Comparison of ENCODE assay signal across 17 mouse cellular contexts in genomic region chr2:160746637-160747036, GRCm38 (mm10). TPM values are rescaled to one million over a fixed set of nuclear protein-coding genes. Genes with fewer than 3 reads are reported as not detected.
DNase-seq lines count a peak whose midpoint lies in the region; ATAC-seq and TF ChIP-seq lines count a peak whose summit lies in the region.
"Had no signal": no experiment of that assay in that cellular context is flagged by ENCODE, and none has a peak within 500 bp of the region (broad histone marks: within the 10 kb centered on the region; RNA-seq: fewer than 3 reads in every experiment).

No protein-coding gene starts in this region.

- H3K4me3 ChIP-seq in heart, embryonic 15.5 days, result no peak overlapping the region
- no peak overlapping the region for H3K4me3 ChIP-seq in thymus, adult 2 months (ENCODE audit: control insufficient read depth, insufficient read depth, low read length)
- H3K4me3 ChIP-seq in embryonic facial prominence, embryonic 14.5 days (ENCODE audit: low read depth, low read length), result no peak overlapping the region
- no peak overlapping the region for H3K4me3 ChIP-seq in stomach, embryonic 15.5 days (replicated peaks)
- H3K4me3 ChIP-seq: hindbrain, embryonic 12.5 days had no signal

- no peak overlapping the region for H3K9ac ChIP-seq in heart, embryonic 15.5 days
- no peak overlapping the region for H3K9ac ChIP-seq in embryonic facial prominence, embryonic 14.5 days (ENCODE audit: low read depth, low read length)
- no peak overlapping the region for H3K9ac ChIP-seq in stomach, embryonic 15.5 days
- H3K9ac ChIP-seq: hindbrain, embryonic 12.5 days; lung, embryonic 14.5 days had no signal

- 87% methylated on average over 5 of the region's 5 CpGs for WGBS in heart, embryonic 15.5 days
- WGBS in thymus, adult 2 months, result 40% methylated on average over 5 of the region's 5 CpGs
- whole genome bisulfite sequencing in embryonic facial prominence, embryonic 14.5 days, result 93% methylated on average over 5 of the region's 5 CpGs
- WGBS in stomach, embryonic 15.5 days, result 96% methylated on average over 5 of the region's 5 CpGs

- TF ChIP-seq POLR2A in thymus, adult 2 months (IDR thresholded peaks at IDR 0.05; ENCODE audit: control insufficient read depth, extremely low read depth, insufficient read depth, low read length, poor library complexity), result no peak

- peaks cover 39% of the 10 kb centered on the region for H3K36me3 ChIP-seq in heart, embryonic 15.5 days
- peaks cover 42% of the 10 kb centered on the region for H3K36me3 ChIP-seq in thymus, adult 2 months (ENCODE audit: control insufficient read depth, insufficient read depth, low read length)
- H3K36me3 ChIP-seq in embryonic facial prominence, embryonic 14.5 days (ENCODE audit: control insufficient read depth, insufficient read depth, low read length), result peaks cover 67% of the 10 kb centered on the region
- H3K36me3 ChIP-seq in stomach, embryonic 15.5 days, result peaks cover 36% of the 10 kb centered on the region

- 0 out of 2 replicates have a peak overlapping the region, but pooled peaks have one; percentile 74 for H3K27ac ChIP-seq in heart, embryonic 15.5 days
- peak overlapping the region; percentile 24; the same call in 1 of the 2 replicates for H3K27ac ChIP-seq in thymus, adult 2 months (ENCODE audit: control insufficient read depth, insufficient read depth, low read length)
- peak overlapping the region; percentile 30; the same call in 1 of the 2 replicates for H3K27ac ChIP-seq in embryonic facial prominence, embryonic 14.5 days (replicated peaks; ENCODE audit: low read depth, low read length)
- H3K27ac ChIP-seq in stomach, embryonic 15.5 days, result peak overlapping the region; percentile 16; the same call in 1 of the 2 replicates
- H3K27ac ChIP-seq: hindbrain, embryonic 12.5 days had no signal

- ATAC-seq in heart, embryonic 15.5 days (replicated peaks; ENCODE audit: insufficient number of reproducible peaks, insufficient read depth, low FRiP score, low read depth), result no peak
- ATAC-seq in embryonic facial prominence, embryonic 14.5 days (ENCODE audit: low read depth), result no peak
- ATAC-seq in stomach, embryonic 15.5 days (ENCODE audit: insufficient read depth, low FRiP score, low read depth), result no peak
- no peak for ATAC-seq in erythroid progenitor cell, adult 5-6 weeks (replicated peaks; ENCODE audit: low FRiP score, poor library complexity, severe bottlenecking)
- ATAC-seq: forebrain, embryonic 14.5 days; intestine, postnatal 0 days had no signal

- no peak for DNase-seq in heart, postnatal 4 days
- DNase-seq in thymus, adult 2 months, result no peak
- no peak for DNase-seq in thymus, postnatal 10 days (ENCODE audit: low spot score in 2 of 2)
- DNase-seq in embryonic facial prominence, embryonic 14.5 days (ENCODE audit: low spot score), result no peak
- no peak for DNase-seq in frontal cortex, postnatal 14 days (ENCODE audit: low spot score in 2 of 2)
- DNase-seq: cerebellum, postnatal 10 days; kidney, postnatal 25 days; lung, embryonic 14.5 days; midbrain, embryonic 14.5 days; right cerebral cortex, adult 18-20 months had no signal

- no peaks in the 10 kb centered on the region for H3K9me3 ChIP-seq in heart, embryonic 15.5 days (replicated peaks)
- H3K9me3 ChIP-seq in embryonic facial prominence, embryonic 14.5 days (ENCODE audit: control insufficient read depth, low read length), result no peaks in the 10 kb centered on the region
- H3K9me3 ChIP-seq in stomach, embryonic 15.5 days, result no peaks in the 10 kb centered on the region
- H3K9me3 ChIP-seq: hindbrain, embryonic 12.5 days had no signal

- H3K4me1 ChIP-seq in heart, embryonic 15.5 days (replicated peaks), result peaks cover 49% of the 10 kb centered on the region
- H3K4me1 ChIP-seq in thymus, adult 2 months (replicated peaks; ENCODE audit: control insufficient read depth, insufficient read depth, low read length), result peaks cover 49% of the 10 kb centered on the region
- peaks cover 8% of the 10 kb centered on the region; the same call in 1 of the 2 replicates for H3K4me1 ChIP-seq in embryonic facial prominence, embryonic 14.5 days (ENCODE audit: control insufficient read depth, insufficient read depth, low read length)
- H3K4me1 ChIP-seq in stomach, embryonic 15.5 days, result peaks cover 14% of the 10 kb centered on the region; the same call in 1 of the 2 replicates

- TF ChIP-seq CTCF in thymus, adult 2 months (IDR thresholded peaks at IDR 0.05; ENCODE audit: borderline replicate concordance, control insufficient read depth, extremely low read depth, insufficient read depth, low read length, poor library complexity), result no peak

- no peak overlapping the region for H3K4me2 ChIP-seq in heart, embryonic 15.5 days
- no peak overlapping the region for H3K4me2 ChIP-seq in embryonic facial prominence, embryonic 14.5 days (ENCODE audit: low read depth, low read length)
- no peak overlapping the region for H3K4me2 ChIP-seq in stomach, embryonic 15.5 days
- H3K4me2 ChIP-seq: hindbrain, embryonic 12.5 days; liver, embryonic 11.5 days; lung, embryonic 14.5 days had no signal

- no peaks in the 10 kb centered on the region for H3K27me3 ChIP-seq in heart, embryonic 15.5 days
- no peaks in the 10 kb centered on the region for H3K27me3 ChIP-seq in thymus, adult 2 months (ENCODE audit: control insufficient read depth, insufficient read depth, low read length)
- no peaks in the 10 kb centered on the region for H3K27me3 ChIP-seq in embryonic facial prominence, embryonic 14.5 days (replicated peaks; ENCODE audit: control insufficient read depth, insufficient read depth, low read length)
- H3K27me3 ChIP-seq in stomach, embryonic 15.5 days (replicated peaks), result no peaks in the 10 kb centered on the region
- H3K27me3 ChIP-seq: hindbrain, embryonic 12.5 days had no signal

RNA-seq across cellular contexts. Expression of gene Plcg1, which starts 15.5 kb away (rescaled TPM):
- 25.3 and 32.7 TPM in 2 replicates for polyA plus RNA-seq in heart, embryonic 15.5 days (2015; fragmentation: Nextera tagmentation; extraction: Ambion mirVana)
- 10 to 100 TPM; 92.0 to 93.6 TPM for total RNA-seq in heart, postnatal 4 days (2021)
- polyA plus RNA-seq in thymus, adult 2 months (2012; rRNA removed), result 237 and 294 TPM in 2 replicates
- 50.4 and 54.6 TPM in 2 replicates for polyA plus RNA-seq in embryonic facial prominence, embryonic 14.5 days (2014; fragmentation: Nextera tagmentation; extraction: Ambion mirVana)
- 30.3 and 37.3 TPM in 2 replicates for polyA plus RNA-seq in stomach, embryonic 15.5 days (2015; fragmentation: Nextera tagmentation; extraction: Ambion mirVana)
- total RNA-seq in erythroid progenitor cell, adult 5-6 weeks (2015; ENCODE audit: low replicate concordance), result 2.2 and 7.5 TPM in 2 replicates
- total RNA-seq in erythroid progenitor cell, adult 5-6 weeks (2017; ENCODE audit: low replicate concordance), result 3.0 and 11.6 TPM in 2 replicates

Comparison
In these comparisons a context has a peak if more than half of its experiments do, and no peak if none do; other contexts are left out.
1. H3K27ac ChIP-seq: peak in every context shown above with its lines; median percentile 74 in heart, embryonic 15.5 days; 30 in embryonic facial prominence, embryonic 14.5 days; 24 in thymus, adult 2 months; 16 in stomach, embryonic 15.5 days.